Mouse (Mus musculus) cerebellum, adult 9-10 months (tissue): ENCODE data around the gene Zfp846.
A peak's percentile ranks its signal among the peaks of the same experiment; 100 is the strongest.

Experiments used
- DNase-seq: peaks from one replicate; pipeline ENCODE4 v3.0.0; 2022

The Zfp846 gene

GRCm38 (mm10) chr9:20639486-20639885, 58.4 kb downstream of the Zfp846 start:
- no peak for DNase-seq

GRCm38 (mm10) chr9:20641501-20641900, 60.4 kb downstream of the Zfp846 start:
- no peak for DNase-seq

GRCm38 (mm10) chr9:20642101-20642895, 61.2 kb downstream of the Zfp846 start, which contains the start of gene Ubl5:
Ubl5 (plus strand) TSS chr9:20642878.
- DNase-seq: no peak

- no peak for DNase-seq
Measured at GRCm38 (mm10) chr9:20642896-20643466, 61.9 kb downstream of the Zfp846 start.

GRCm38 (mm10) chr9:20643781-20644180, 62.7 kb downstream of the Zfp846 start:
- no peak for DNase-seq

GRCm38 (mm10) chr9:20644360-20645081, 63.4 kb downstream of the Zfp846 start, which contains the start of gene Fbxl12:
Fbxl12 (minus strand) TSS chr9:20644767.
- peak; percentile 78 for DNase-seq

- DNase-seq: no peak
Measured at GRCm38 (mm10) chr9:20645121-20645520, 64.0 kb downstream of the Zfp846 start.

GRCm38 (mm10) chr9:20651602-20652259, 70.6 kb downstream of the Zfp846 start, which contains the start of gene Pin1:
Pin1 (plus strand) TSS chr9:20652095.
- DNase-seq: peak; percentile 99

- no peak for DNase-seq
Measured at GRCm38 (mm10) chr9:20652260-20652658, 71.2 kb downstream of the Zfp846 start.

GRCm38 (mm10) chr9:20653859-20654258, 72.8 kb downstream of the Zfp846 start:
- no peak for DNase-seq
